Mouse (Mus musculus): ENCODE measurements at regions not wholly inside any gene's neighbourhood (a gene's known extent, or its start where the extent isn't known, plus 50 kb on each side); places are given as distances from the start of the nearest gene placed in this dataset.

GRCm38 (mm10) chr6:140200322-140200721, 159.1 kb upstream of the Plcz1 start:
- WGBS: 41% methylated on average over 5 of the region's 5 CpGs
- Histone ChIP-seq H3K4me1 (ENCODE audit: control insufficient read depth, insufficient read depth, low read length) (no peaks in the 10 kb centered on the region), H3K27ac (no peak overlapping the region), H3K9ac (ENCODE audit: low read depth, low read length) (no peak overlapping the region), H3K4me3 (no peak overlapping the region), H3K27me3 (ENCODE audit: control insufficient read depth, insufficient read depth, low read length) (no peaks in the 10 kb centered on the region), H3K79me2 (replicated peaks; ENCODE audit: control insufficient read depth, insufficient read depth, low read length) (no peaks in the 10 kb centered on the region), H3K36me3 (ENCODE audit: control insufficient read depth, insufficient read depth, low read length) (no peaks in the 10 kb centered on the region)
- TF ChIP-seq POLR2A (IDR thresholded peaks at IDR 0.05; ENCODE audit: insufficient read depth, low read depth, low read length) (no peak), EP300 (IDR thresholded peaks at IDR 0.05; ENCODE audit: insufficient read depth, low read depth, low read length) (no peak), CTCF (IDR thresholded peaks at IDR 0.05) (no peak)
- DNase-seq: no peak
- intact Hi-C loops (cut with DNase I): no loop called here

- no peak overlapping the region for H3K9ac ChIP-seq (ENCODE audit: low read depth, low read length)
- WGBS: 84% methylated on average over 6 of the region's 6 CpGs
- intact Hi-C loops (cut with DNase I): no loop called here
Observed at GRCm38 (mm10) chr6:140198036-140198435, 156.8 kb upstream of the Plcz1 start.

GRCm38 (mm10) chr6:140197113-140197675, 155.9 kb upstream of the Plcz1 start:
- 81% methylated on average over 8 of the region's 8 CpGs for WGBS
- H3K27ac ChIP-seq: no peak overlapping the region

More at GRCm38 (mm10) chr6:140198036-140198435, 156.8 kb upstream of the Plcz1 start:
- TF ChIP-seq CTCF (IDR thresholded peaks at IDR 0.05): no peak
- TF ChIP-seq POLR2A (IDR thresholded peaks at IDR 0.05; ENCODE audit: insufficient read depth, low read depth, low read length): no peak
- no peak for TF ChIP-seq EP300 (IDR thresholded peaks at IDR 0.05; ENCODE audit: insufficient read depth, low read depth, low read length)
- Histone ChIP-seq H3K27me3 (ENCODE audit: control insufficient read depth, insufficient read depth, low read length) (no peaks in the 10 kb centered on the region), H3K79me2 (replicated peaks; ENCODE audit: control insufficient read depth, insufficient read depth, low read length) (no peaks in the 10 kb centered on the region), H3K4me1 (ENCODE audit: control insufficient read depth, insufficient read depth, low read length) (no peaks in the 10 kb centered on the region), H3K36me3 (ENCODE audit: control insufficient read depth, insufficient read depth, low read length) (no peaks in the 10 kb centered on the region), H3K4me3 (no peak overlapping the region), H3K27ac (no peak overlapping the region)
- DNase-seq: no peak

GRCm38 (mm10) chr6:140194276-140194675, 153.0 kb upstream of the Plcz1 start:
- no peak overlapping the region for H3K27ac ChIP-seq
- no peaks in the 10 kb centered on the region for H3K36me3 ChIP-seq (ENCODE audit: control insufficient read depth, insufficient read depth, low read length)
- WGBS: 77% methylated on average over 2 of the region's 2 CpGs
- DNase-seq: no peak
- no peaks in the 10 kb centered on the region for H3K27me3 ChIP-seq (ENCODE audit: control insufficient read depth, insufficient read depth, low read length)
- no peak overlapping the region for H3K9ac ChIP-seq (ENCODE audit: low read depth, low read length)
- no peaks in the 10 kb centered on the region for H3K79me2 ChIP-seq (replicated peaks; ENCODE audit: control insufficient read depth, insufficient read depth, low read length)
- H3K4me3 ChIP-seq: no peak overlapping the region
- TF ChIP-seq CTCF (IDR thresholded peaks at IDR 0.05) (no peak), POLR2A (IDR thresholded peaks at IDR 0.05; ENCODE audit: insufficient read depth, low read depth, low read length) (no peak), EP300 (IDR thresholded peaks at IDR 0.05; ENCODE audit: insufficient read depth, low read depth, low read length) (no peak)
- intact Hi-C loops (cut with DNase I): no loop called here
- no peaks in the 10 kb centered on the region for H3K4me1 ChIP-seq (ENCODE audit: control insufficient read depth, insufficient read depth, low read length)

More at GRCm38 (mm10) chr6:140197113-140197675, 155.9 kb upstream of the Plcz1 start:
- Histone ChIP-seq H3K36me3 (ENCODE audit: control insufficient read depth, insufficient read depth, low read length) (no peaks in the 10 kb centered on the region), H3K4me3 (no peak overlapping the region), H3K4me1 (ENCODE audit: control insufficient read depth, insufficient read depth, low read length) (no peaks in the 10 kb centered on the region), H3K79me2 (replicated peaks; ENCODE audit: control insufficient read depth, insufficient read depth, low read length) (no peaks in the 10 kb centered on the region), H3K27me3 (ENCODE audit: control insufficient read depth, insufficient read depth, low read length) (no peaks in the 10 kb centered on the region), H3K9ac (ENCODE audit: low read depth, low read length) (no peak overlapping the region)
- DNase-seq: no peak
- intact Hi-C loops (cut with DNase I): no loop called here
- TF ChIP-seq POLR2A (IDR thresholded peaks at IDR 0.05; ENCODE audit: insufficient read depth, low read depth, low read length) (no peak), CTCF (IDR thresholded peaks at IDR 0.05) (no peak), EP300 (IDR thresholded peaks at IDR 0.05; ENCODE audit: insufficient read depth, low read depth, low read length) (no peak)

- Histone ChIP-seq H3K79me2 (replicated peaks; ENCODE audit: control insufficient read depth, insufficient read depth, low read length) (no peaks in the 10 kb centered on the region), H3K27ac (no peak overlapping the region), H3K36me3 (ENCODE audit: control insufficient read depth, insufficient read depth, low read length) (no peaks in the 10 kb centered on the region), H3K4me3 (no peak overlapping the region), H3K4me1 (ENCODE audit: control insufficient read depth, insufficient read depth, low read length) (no peaks in the 10 kb centered on the region), H3K9ac (ENCODE audit: low read depth, low read length) (no peak overlapping the region), H3K27me3 (ENCODE audit: control insufficient read depth, insufficient read depth, low read length) (no peaks in the 10 kb centered on the region)
- TF ChIP-seq POLR2A (IDR thresholded peaks at IDR 0.05; ENCODE audit: insufficient read depth, low read depth, low read length): no peak
- TF ChIP-seq EP300 (IDR thresholded peaks at IDR 0.05; ENCODE audit: insufficient read depth, low read depth, low read length): 0 out of 2 replicates have a peak, but pooled peaks have one; percentile 15
- peak; percentile 51 to 77 for DNase-seq
- intact Hi-C loops (cut with DNase I): no loop called here
- 35% methylated on average over 9 of the region's 9 CpGs for WGBS
Observed at GRCm38 (mm10) chr6:140193084-140193939, 152.1 kb upstream of the Plcz1 start.

GRCm38 (mm10) chr6:140192526-140192925, 151.3 kb upstream of the Plcz1 start:
- TF ChIP-seq CTCF (IDR thresholded peaks at IDR 0.05) (no peak), EP300 (IDR thresholded peaks at IDR 0.05; ENCODE audit: insufficient read depth, low read depth, low read length) (no peak), POLR2A (IDR thresholded peaks at IDR 0.05; ENCODE audit: insufficient read depth, low read depth, low read length) (no peak)
- intact Hi-C loops (cut with DNase I): no loop called here
- WGBS: 85% methylated on average over 17 of the region's 17 CpGs

More at GRCm38 (mm10) chr6:140192526-140192925, 151.3 kb upstream of the Plcz1 start:
- no peaks in the 10 kb centered on the region for H3K4me1 ChIP-seq (ENCODE audit: control insufficient read depth, insufficient read depth, low read length)
- no peak overlapping the region for H3K9ac ChIP-seq (ENCODE audit: low read depth, low read length)
- H3K79me2 ChIP-seq (replicated peaks; ENCODE audit: control insufficient read depth, insufficient read depth, low read length): no peaks in the 10 kb centered on the region
- H3K27ac ChIP-seq: no peak overlapping the region
- H3K36me3 ChIP-seq (ENCODE audit: control insufficient read depth, insufficient read depth, low read length): no peaks in the 10 kb centered on the region
- H3K4me3 ChIP-seq: no peak overlapping the region
- no peak for DNase-seq
- H3K27me3 ChIP-seq (ENCODE audit: control insufficient read depth, insufficient read depth, low read length): no peaks in the 10 kb centered on the region

Measured in heart, adult 2 months (tissue).